Mouse (Mus musculus) lung, adult 2 months (tissue): ENCODE data around the gene Elmo1. TPM values are rescaled to one million over a fixed set of nuclear protein-coding genes. Genes with fewer than 3 reads are reported as not detected.

Experiments used
- DNase-seq: peaks from one replicate; pipeline ENCODE4 v3.0.0; 2022
- H3K4me1 ChIP-seq: fragments of 200-500 bp; 2 replicates; pipeline ENCODE4 v1.6.1; 2011; ENCODE audit warnings: low read length; ENCODE audit not compliant: control insufficient read depth, insufficient read depth
- H3K4me3 ChIP-seq: fragments of 200-500 bp; replicated peaks from 2 replicates; pipeline ENCODE3; 2011; ENCODE audit warnings: low read depth, mild to moderate bottlenecking, control low read depth, low read length; ENCODE audit errors: extremely low read depth
- CTCF ChIP-seq: fragments of 200-500 bp; IDR thresholded peaks from 2 replicates; pipeline ENCODE4 v1.5.1; 2011; ENCODE audit warnings: mild to moderate bottlenecking, low read length, control low read depth; ENCODE audit not compliant: insufficient read depth
- POLR2A ChIP-seq: fragments of 200-500 bp; IDR thresholded peaks from 2 replicates; pipeline ENCODE4 v1.6.1; 2011; ENCODE audit warnings: low read depth, mild to moderate bottlenecking, control low read depth, low read length, borderline replicate concordance; ENCODE audit errors: extremely low read depth
- WGBS: fragments of 180-500 bp; shearing (Covaris S2); methylation state at CpG from one replicate; pipeline ENCODE4 v1.1.7; 2018; 5-methylcytosine and 5-hydroxymethylcytosine counted together
- polyA plus RNA-seq: library from polyadenylated mRNA; depleted of rRNA; stranded (reverse); fragments of >200 nt; gene quantifications from 2 replicates; pipeline ENCODE4 v1.2.3, GENCODE M21; 2012

Gene Elmo1
- polyA plus RNA-seq, 1 experiment = 28.3 TPM

DNA sequence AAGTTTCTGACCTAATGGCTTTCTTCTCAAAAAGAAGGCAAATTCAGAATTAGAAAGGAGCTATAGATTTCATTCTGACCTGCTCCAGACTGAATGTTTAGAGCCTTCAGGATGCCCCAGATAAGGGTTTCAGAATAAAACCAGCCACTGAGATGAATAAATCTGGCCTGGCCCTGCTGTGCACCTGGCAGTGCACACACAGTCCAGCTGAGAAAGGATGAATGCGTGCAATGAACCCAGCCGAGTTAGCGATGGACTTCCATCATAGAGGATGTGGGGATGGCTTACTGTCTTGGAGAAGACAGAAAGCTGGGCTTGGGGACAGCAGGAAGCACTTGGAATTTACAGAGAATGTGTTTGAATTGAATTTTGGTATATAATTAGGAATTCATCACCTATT, 413.0 kb downstream of the Elmo1 start:
- Histone ChIP-seq H3K4me3 (no peak overlapping the region), H3K4me1 (no peaks in the 10 kb centered on the region)
- 95% methylated on average over 3 of the region's 3 CpGs for WGBS
- no peak for TF ChIP-seq POLR2A
- TF ChIP-seq CTCF = no peak
- no peak for DNase-seq

DNA sequence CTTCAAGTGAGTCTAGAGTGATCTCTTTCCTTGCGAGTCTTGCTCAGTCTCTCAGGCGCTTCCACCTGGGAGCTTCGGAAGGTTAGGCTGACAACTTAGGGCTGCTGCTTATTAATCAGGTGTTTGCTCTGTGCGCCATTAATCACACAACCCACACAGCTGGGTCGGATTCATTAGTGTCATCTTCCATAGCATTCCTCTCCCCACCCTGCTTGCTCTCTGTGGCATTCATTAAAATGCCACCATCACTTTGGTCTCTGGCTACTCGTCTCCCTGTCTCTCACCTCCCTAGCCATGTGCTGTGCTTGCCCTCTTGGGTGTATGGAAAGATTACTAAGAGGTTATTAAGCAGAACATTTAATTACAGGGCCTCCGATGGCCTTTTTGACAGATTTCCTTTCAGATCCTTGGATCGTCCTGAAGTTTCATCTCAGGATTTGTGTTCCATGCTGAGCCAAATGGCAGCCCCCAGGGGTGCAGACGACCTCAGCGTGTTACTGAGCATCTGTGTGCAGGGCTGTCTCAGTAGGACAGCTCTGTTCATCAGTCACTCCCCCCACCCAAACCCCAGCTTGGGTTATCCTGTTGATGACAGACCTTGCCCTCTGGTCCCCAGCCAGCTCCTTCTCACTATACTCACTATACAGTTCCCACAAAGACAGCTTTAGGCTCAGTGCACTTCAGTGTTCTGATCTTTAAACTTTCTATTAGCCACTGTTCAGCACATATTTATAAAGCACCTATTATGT, 417.2 kb downstream of the Elmo1 start:
- no peak for DNase-seq
- 69% methylated on average over 10 of the region's 10 CpGs for WGBS
- H3K4me3 ChIP-seq = no peak overlapping the region
- TF ChIP-seq CTCF (no peak), POLR2A (no peak)
- no peaks in the 10 kb centered on the region for H3K4me1 ChIP-seq

DNA sequence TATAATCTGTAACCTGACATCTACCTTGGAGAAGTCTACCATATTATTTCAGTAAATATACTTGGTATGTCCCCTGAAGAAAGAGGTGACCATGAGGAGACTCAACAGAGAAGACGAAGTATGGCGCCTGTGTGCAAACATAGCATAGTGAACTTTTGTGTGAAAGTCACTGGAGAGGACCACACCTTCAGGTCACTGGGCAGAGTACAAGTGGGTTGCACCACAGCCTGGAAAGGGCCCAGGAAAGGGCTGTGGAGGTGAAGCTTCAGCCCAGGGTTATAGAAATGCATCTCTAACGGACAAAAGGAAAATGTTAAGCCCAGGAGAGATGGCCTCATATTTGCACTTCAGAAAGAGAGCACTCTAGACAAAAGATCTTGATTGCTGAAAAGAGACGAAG, 420.6 kb downstream of the Elmo1 start:
- peaks cover 3% of the 10 kb centered on the region for H3K4me1 ChIP-seq
- no peak for DNase-seq
- WGBS = 79% methylated on average over 4 of the region's 4 CpGs
- no peak overlapping the region for H3K4me3 ChIP-seq
- TF ChIP-seq CTCF = no peak
- TF ChIP-seq POLR2A = no peak

DNA sequence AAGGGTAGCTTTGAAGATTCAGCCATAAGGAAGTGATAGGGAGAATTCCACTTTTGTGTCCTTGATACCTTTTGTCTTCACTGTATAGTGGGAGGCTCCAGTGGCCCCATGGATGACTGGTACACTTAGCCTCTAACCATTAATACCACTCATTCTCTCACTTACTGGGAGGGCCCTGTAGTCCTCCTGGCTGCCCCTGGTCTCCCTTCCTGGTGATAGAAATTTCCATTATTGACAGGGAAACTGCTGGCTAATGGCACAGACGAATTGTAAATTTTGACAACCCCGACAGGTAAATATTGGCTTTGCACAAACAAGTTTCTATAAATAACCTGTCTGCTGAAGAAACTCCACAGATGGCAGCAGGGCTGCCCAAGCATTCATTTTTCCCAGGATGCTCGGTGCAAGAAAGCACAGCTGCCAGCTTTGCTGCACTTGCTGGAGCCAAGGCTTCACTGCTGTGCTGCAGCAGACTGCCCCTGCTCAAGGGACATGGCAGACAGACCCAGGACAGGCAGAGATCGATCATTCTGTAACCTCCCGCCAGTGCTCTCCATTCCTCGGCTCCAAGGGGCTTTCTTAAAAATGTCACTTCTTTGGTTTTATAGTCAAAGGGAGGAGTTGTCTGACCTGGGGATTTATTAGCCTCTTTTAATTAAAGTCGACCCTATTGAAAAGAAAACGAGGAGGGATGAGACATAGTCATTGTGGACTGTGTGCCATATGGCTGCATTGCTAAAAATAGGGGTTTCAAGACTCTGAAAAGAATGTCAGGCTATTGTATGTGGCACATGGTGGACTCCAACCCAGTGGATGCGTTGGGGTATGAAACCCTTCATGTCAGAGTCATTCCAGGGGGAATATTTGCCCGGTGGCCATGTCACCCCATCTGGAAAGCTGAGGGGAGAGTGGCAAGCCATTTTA, 422.2 kb downstream of the Elmo1 start:
- DNase-seq = no peak
- TF ChIP-seq POLR2A (no peak), CTCF (no peak)
- H3K4me3 ChIP-seq = no peak overlapping the region
- peaks cover 3% of the 10 kb centered on the region for H3K4me1 ChIP-seq
- WGBS = 62% methylated on average over 10 of the region's 10 CpGs

DNA sequence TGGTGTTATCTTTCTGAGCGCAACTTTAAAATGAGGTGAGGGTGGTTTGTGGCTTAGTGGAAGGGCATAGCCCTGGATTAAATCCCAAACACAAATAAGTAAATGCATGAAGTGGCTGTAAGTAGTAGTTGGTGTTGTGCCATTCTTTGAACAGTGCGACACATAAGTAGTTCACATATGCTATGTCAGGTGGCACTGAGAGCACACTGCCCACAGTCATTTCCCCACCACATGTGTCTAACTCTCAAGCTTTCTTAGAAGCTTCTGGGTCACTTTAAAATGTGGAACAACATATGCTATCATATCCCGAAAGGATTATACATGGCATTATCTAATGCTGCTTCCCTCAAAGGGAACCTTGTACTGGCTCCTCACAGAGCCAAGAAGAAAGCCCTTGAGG, 424.3 kb downstream of the Elmo1 start:
- TF ChIP-seq POLR2A = no peak
- no peak for TF ChIP-seq CTCF
- DNase-seq = no peak
- 78% methylated on average over 3 of the region's 3 CpGs for WGBS
- Histone ChIP-seq H3K4me1 (peaks cover 3% of the 10 kb centered on the region), H3K4me3 (no peak overlapping the region)

DNA sequence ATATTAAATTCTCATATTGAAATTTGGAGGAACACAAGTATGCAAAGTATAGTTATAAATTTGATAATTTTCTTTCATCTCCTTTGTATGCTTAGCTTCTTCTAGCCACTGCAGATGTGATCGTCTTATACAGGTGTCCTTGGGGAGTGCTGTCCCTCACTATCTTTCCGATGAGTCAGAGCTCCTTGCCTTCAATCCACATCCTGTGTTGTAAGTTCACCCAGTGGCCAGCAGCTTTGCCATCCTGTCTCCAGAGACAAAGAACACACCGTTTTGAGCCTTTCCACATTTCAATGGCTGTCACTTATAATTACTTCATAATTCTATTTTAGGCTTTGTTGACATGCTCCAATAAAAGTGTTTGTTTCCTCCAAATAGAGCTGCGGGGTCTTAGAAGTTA, 425.7 kb downstream of the Elmo1 start:
- TF ChIP-seq POLR2A = no peak
- TF ChIP-seq CTCF = no peak
- WGBS = 49% methylated on average over 4 of the region's 4 CpGs
- no peak overlapping the region for H3K4me3 ChIP-seq
- peaks cover 6% of the 10 kb centered on the region for H3K4me1 ChIP-seq
- no peak for DNase-seq

DNA sequence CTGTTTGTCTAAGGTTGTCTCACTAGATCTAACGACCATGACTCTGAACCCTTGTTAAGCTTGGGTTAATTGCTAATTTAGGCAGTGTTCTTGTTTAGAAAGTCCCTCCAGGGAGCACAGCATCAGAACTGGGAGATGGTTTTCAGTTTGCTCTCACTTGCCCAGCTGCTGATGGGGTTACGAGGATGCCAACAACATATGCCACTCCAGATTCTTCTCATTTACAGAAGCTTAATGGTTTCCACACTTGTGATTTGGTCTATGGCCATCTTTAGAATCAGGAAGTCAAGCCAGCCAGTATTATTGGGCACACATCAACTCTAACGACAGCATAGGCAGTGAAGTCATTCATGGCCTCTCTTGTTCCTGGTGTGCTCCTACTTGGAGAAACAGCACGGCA, 427.3 kb downstream of the Elmo1 start:
- Histone ChIP-seq H3K4me3 (no peak overlapping the region), H3K4me1 (peaks cover 6% of the 10 kb centered on the region)
- WGBS = 76% methylated on average over 4 of the region's 4 CpGs
- no peak for DNase-seq
- TF ChIP-seq POLR2A = no peak
- TF ChIP-seq CTCF = no peak

DNA sequence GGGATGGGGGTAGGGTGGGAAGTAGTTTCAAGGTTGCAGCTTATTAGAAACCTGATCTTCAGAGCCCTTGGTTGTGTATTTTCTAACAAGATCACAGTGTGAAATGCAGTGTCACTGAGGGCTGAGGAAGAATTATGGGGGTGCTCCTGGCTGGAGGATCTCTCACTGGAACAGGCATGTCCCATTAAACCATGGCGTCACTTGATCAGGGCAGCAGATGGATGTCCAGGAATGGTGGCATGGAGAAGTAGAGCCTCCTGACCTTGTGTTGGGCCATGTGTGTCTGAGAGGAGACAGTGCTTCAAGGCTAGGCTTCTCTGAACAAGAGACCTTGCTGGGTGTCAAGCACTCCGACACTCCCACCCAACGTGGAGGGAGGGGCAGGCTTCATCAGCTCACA, 431.1 kb downstream of the Elmo1 start:
- no peak for DNase-seq
- Histone ChIP-seq H3K4me1 (peaks cover 3% of the 10 kb centered on the region; the same call in 1 of the 2 replicates), H3K4me3 (no peak overlapping the region)
- TF ChIP-seq CTCF = no peak
- TF ChIP-seq POLR2A = no peak
- 88% methylated on average over 3 of the region's 3 CpGs for WGBS

DNA sequence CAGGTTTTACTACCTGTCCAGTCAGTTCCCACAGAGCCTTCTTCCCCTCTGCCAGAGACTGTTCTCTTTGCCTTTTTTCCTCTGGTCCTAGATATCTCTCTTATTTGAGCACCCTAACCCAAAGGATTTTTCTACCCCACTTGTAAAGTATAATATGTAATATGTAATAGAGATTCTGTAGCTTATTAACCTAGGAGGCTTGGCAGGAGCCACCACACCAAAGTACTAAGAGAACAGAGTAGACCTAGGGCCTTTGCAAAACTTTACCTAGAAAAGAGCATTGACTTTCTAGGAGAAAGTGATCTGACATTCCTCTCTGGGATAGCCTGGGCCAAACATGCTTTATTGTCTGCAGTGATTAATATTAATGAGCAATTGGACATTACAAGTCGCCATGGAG, 433.3 kb downstream of the Elmo1 start:
- TF ChIP-seq POLR2A (no peak), CTCF (no peak)
- DNase-seq = no peak
- 76% methylated on average over 1 of the region's 1 CpGs for WGBS
- peaks cover 3% of the 10 kb centered on the region; the same call in 1 of the 2 replicates for H3K4me1 ChIP-seq
- no peak overlapping the region for H3K4me3 ChIP-seq
